Mouse (Mus musculus) layer of hippocampus, adult 2 months (tissue): ENCODE measurements around the gene Slc25a29. TPM values are rescaled to one million over a fixed set of nuclear protein-coding genes. Genes with fewer than 3 reads are reported as not detected.
A peak's percentile ranks its signal among the peaks of the same experiment; 100 is the strongest.
"Not testable (repeated sequence)": the region's sequence is repeated elsewhere in the genome, so short reads cannot be mapped to it uniquely, and the experiment has no call there.

Experiments used
- DNase-seq, 2 experiments: peaks; one replicate each; pipeline ENCODE4 v3.0.0; 2022; ENCODE audit warnings: low spot score in 2 of 2
- H3K27ac ChIP-seq: fragments of 200-600 bp; 2 replicates; pipeline ENCODE4 v1.8.1; 2022
- H3K4me3 ChIP-seq: fragments of 200-600 bp; 2 replicates; pipeline ENCODE4 v1.8.1; 2022; ENCODE audit warnings: mild to moderate bottlenecking
- CTCF ChIP-seq: fragments of 200-600 bp; conservative IDR thresholded peaks from 2 replicates; pipeline ENCODE4 v1.8.1; 2022; ENCODE audit warnings: antibody characterized with exemption, mild to moderate bottlenecking, moderate library complexity
- total RNA-seq, 2 experiments: library from RNA; stranded (reverse); gene quantifications; 2 replicates each; pipeline ENCODE4 v1.2.3; 2021

Slc25a29 gene
- total RNA-seq, 2 experiments from 2014 or later = 21.7 to 23.3 TPM

DNA sequence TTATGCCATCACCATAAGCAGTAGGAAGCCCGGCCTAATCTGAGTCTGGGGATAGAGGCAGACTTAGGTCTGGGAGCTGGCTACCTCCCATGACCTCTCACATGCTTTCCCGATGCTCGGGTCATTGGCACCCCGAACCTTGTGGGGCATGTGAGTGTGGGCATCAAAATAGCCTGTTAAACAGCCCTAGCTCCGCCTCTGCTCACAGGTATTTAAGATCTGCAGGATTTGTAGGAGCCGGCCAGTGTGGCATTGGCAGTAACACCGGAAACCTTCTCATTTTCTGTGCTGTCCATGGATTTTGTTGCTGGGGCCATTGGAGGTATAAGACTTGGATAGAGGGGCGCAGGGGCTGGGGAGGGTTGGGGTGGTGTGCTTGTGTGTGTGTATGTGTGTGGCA is 15.2 kb upstream of the Slc25a29 start:
- H3K27ac ChIP-seq = no peak overlapping the region
- no peak for DNase-seq
- no peak overlapping the region for H3K4me3 ChIP-seq
- no peak for TF ChIP-seq CTCF

DNA sequence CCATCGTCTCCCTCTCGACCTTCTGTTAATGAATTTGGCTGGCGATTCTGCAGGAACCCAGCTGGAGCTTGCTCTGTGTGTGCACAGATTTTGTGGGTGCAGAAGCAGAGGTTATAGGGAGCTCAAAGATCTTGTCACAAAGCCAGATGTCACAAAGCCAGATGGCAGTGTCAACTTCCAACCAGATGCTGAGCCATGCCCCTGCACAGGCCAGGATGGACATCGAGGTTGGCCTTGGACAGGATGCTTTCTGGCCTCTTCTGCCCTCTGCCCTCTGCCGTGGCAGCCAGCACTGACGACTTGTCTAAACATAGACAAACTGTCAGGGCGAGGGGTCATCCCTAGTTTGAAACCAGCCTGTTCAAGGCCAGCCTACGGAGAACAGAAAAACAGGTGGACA is 14.4 kb upstream of the Slc25a29 start:
- H3K27ac ChIP-seq = no peak overlapping the region
- no peak for TF ChIP-seq CTCF
- DNase-seq = no peak
- no peak overlapping the region for H3K4me3 ChIP-seq

DNA sequence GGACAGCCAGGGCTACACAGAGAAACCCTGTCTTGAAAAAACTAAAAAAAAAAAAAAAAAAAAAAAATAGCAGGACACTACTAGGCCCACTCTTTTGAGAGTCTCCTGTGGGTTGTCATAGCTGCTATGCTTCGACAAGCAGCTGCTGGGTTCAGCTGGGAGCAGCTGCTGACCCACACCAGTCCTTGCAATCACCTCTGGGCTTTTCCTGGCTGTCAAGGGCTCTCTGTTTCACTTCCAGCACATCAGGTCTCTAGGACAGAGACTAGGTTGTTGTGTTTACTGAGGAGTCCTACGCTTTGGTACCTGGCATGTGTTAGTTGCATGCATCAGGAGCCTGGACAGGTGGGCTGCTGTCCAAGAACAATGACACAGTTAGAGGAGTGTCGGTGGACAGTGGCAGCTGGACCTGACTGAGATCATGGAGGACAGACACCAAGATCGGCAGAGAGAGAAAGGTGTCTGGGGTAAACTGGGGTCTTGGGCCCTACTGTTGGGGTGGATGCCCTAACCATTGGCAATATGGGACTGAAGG is 13.9 kb upstream of the Slc25a29 start:
- Histone ChIP-seq H3K4me3 (no peak overlapping the region), H3K27ac (no peak overlapping the region)
- TF ChIP-seq CTCF = no peak
- DNase-seq = no peak

DNA sequence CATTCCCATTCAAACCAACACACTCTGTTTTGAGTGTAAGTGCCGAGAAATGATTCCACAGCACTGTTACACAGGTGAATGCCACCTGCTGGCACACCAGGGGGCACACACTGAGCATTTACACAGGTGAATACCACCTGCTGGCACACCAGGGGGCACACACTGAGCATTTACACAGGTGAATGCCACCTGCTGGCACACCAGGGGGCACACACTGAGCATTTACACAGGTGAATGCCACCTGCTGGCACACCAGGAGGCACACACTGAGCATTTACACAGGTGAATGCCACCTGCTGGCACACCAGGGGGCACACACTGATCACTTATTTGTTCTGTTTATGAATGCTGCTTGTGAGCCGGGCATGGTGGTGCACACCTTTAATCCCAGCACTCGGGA is 12.3 kb upstream of the Slc25a29 start:
- not testable (repeated sequence) for DNase-seq, H3K27ac ChIP-seq, H3K4me3 ChIP-seq
- peak; percentile 26 for TF ChIP-seq CTCF

DNA sequence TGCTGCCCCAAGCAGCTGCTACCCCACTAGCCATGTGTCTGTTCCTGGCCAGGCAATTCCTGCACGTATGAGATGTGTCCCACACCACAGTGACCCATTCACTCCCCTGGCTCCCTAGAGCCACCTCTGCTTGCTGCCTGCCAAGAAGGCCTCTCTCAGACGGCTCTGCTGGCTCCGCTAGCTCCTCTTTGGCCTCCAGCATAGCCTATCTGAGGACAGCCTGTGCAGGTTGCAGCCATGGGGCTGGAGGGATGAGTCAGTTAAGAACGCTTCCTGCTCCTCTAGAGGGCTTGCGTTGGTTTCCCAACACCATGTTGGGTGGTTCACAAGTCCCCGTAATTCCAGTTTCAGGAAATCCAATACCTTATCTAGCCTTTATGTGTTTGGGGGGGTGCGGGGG is 7.0 kb upstream of the Slc25a29 start:
- TF ChIP-seq CTCF = no peak
- DNase-seq = no peak
- H3K4me3 ChIP-seq = no peak overlapping the region
- H3K27ac ChIP-seq = no peak overlapping the region

DNA sequence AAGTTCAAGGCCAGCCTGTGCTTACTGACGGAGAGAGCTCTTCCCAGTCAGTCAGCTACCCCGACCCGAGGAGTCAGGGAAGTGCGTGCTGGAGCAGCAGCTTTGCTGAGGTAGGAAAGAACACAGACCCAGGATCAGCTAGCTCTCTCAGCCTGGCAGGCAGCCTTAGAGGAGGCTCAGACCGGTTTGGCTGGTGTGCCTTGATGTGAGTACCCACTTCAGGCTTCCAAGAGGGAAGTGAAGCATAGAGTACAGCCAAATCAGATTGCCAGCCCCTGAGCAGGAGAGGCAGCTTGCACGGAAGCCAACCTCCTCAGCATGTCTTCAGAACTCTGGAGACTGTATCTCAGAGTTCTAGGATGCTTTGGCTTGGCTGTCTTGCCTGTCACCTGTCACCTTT is 5.5 kb upstream of the Slc25a29 start:
- Histone ChIP-seq H3K27ac (no peak overlapping the region), H3K4me3 (no peak overlapping the region)
- no peak for TF ChIP-seq CTCF
- DNase-seq = no peak

DNA sequence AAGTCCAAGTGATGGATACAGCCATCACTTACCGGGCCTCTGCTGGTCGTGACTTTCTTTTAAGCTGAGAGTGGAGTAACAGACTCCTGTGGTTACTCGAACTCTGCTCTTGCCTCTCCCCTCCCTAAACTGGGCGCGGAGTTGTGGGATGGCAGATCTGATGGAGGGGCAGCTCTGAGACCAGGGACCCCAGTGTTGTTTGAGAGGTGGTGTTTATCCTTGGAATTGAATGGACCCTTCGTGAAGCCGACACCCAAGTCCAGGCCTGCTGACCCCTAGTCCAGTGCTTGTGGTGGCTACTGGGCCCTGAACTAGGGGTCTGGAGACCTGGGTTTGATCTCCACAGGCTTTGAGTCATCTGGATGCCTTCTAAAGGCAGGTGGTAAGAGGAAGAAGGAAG is 1.0 kb upstream of the Slc25a29 start:
- Histone ChIP-seq H3K4me3 (peak overlapping the region; percentile 66), H3K27ac (peak overlapping the region; percentile 89)
- TF ChIP-seq CTCF = no peak
- no peak for DNase-seq

DNA sequence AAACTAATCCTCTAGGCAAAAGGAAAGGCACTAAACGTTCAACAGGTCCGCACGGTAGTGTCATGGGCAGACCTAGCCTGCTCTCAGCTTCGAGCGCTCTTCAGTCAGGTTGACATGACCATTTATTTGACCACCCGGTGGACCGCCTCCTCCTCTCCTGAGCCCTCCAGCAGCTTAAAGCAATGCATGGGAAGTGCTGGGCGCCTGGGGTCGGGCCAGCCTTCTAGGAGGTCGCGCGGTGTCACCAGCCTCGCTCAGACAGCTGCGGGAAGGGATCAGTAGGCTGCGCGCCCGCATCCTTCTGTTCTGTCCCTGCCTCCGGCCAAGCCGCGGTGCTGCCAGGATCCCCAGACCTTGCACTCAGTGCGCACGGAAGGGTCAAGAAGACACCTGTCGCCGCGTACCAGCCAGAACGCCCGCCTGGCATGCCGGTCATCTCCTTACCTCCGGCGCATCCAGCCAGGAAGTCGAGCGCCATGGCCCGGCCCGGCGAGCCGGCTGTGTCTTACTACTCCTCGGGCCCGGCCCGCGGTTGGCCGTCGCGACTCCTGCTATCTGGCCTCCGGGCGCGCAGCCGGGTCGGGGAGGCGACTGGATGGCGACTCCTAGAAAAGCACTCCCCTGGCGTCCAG is 359 bp downstream of the Slc25a29 start:
- Histone ChIP-seq H3K27ac (peak overlapping the region; percentile 89), H3K4me3 (peak overlapping the region; percentile 66)
- no peak for TF ChIP-seq CTCF
- DNase-seq = no peak

DNA sequence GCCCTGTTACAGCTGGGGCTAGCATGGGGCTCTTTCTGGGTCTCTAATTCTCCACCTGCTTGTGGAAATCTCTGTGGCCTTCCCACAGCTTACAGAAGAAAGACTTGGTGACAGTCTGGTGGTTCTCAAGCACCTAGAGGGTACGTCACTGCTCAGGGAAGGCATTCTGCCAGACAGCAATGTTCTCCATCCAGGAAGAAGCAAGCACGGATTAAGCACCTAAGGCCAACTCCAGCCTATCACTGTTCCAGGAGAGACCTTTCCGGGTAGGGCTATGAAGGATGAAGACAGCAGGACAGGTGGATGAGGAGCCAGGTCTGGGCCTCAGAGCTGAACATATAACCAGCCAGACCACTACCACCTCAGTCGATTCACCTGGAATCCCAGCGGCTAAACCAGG is 897 bp downstream of the Slc25a29 start:
- Histone ChIP-seq H3K4me3 (peak overlapping the region; percentile 66), H3K27ac (peak overlapping the region; percentile 89; the same call in 1 of the 2 replicates)
- TF ChIP-seq CTCF = no peak
- DNase-seq = no peak

DNA sequence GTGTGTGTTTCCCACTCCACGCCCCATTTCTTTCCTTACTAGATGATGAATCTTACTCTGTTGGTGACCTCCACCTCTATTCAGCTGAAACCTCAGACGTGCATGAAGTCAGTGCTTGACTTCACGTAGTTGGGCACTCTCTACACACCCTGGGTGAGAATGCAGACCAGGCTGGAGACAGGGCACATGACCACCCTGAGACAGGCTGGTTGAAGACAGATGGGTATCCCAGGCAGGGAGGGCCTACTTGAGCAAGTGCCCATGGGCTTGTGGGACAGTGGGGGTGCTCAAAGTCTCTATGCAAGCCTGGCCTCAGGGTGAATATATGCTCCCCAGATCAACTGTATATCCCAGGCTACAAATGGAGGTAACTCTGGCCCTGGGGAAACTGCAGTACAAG is 1.3 kb downstream of the Slc25a29 start:
- H3K27ac ChIP-seq = peak overlapping the region; percentile 78; the same call in 1 of the 2 replicates
- no peak for TF ChIP-seq CTCF
- H3K4me3 ChIP-seq = peak overlapping the region; percentile 66

DNA sequence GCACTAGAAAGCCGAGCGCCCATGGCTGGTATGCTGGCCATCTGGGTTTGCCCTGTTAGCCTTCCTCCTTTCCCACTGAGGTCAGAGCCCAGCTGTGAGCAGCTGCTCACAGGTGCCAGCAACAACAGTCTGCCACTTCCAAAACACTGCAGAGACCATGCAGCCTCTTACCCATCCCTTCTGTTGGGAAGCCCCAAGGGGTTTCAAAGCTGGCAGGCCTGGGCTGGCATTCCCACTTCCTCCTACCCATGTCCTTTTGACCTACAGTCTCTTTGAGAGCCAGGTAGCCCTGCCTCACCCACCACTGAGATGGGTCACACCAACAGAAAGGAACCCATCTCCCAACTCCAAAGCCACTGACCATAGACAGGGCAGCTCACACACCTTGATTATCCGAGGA is 2.3 kb downstream of the Slc25a29 start:
- Histone ChIP-seq H3K4me3 (peak overlapping the region; percentile 23; the same call in 1 of the 2 replicates), H3K27ac (peak overlapping the region; percentile 78)
- TF ChIP-seq CTCF = no peak
- DNase-seq = no peak

More for the DNA sequence above, 1.3 kb downstream of the Slc25a29 start:
- DNase-seq = no peak

DNA sequence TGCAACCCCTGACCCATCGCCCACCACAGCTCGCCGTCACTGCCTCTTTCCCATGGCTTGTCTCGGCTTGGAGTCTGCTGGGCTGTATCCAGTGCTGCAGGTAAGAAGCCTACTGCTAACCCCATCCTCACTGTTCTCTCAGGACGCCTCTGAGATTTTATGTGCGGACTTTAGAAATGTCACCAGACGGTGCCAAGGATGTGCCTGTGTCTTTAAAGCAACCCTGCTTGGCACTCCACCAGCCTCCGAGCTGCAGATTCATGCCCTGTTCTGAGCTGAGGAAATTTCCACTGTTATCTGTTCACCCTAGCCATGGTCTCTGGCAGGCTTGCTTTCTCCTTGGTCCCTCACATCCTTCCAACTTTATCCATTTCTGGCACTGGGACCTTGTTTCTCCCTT is 2.8 kb downstream of the Slc25a29 start:
- TF ChIP-seq CTCF = no peak
- peak overlapping the region; percentile 23; the same call in 1 of the 2 replicates for H3K4me3 ChIP-seq
- no peak for DNase-seq
- peak overlapping the region; percentile 78 for H3K27ac ChIP-seq

DNA sequence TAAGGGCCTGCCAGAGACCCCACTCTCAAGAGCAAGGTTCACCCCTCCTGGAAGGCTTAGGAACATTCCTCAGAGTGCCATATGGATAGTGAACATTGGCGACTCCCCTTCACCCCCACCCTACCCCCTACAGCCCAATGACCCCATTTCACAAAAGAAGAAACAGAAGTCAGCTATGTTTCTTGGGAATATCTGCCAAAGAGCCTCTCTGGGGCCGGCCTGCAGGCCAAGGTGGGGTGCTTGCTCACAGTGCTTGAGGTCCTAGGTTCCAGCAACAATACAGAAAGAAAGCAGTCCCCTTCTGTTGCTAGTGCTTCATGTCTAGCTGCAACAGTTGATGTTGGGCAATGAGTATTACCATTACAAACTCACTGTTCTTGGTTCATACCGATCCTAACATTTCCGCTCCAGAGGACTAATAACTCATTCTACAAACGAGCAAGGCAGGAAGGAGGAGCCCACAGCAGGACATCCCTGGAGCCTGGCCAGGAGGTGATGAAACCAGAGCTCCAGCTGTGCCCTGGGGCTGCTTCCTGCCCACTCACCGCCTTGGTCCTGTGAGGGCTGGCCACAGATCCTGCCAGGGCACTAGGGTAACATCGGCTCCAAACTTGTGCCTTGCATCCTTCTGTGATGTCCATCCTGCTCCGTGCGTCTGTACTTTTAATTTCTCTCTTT is 3.6 kb downstream of the Slc25a29 start:
- no peak for DNase-seq
- TF ChIP-seq CTCF = no peak
- Histone ChIP-seq H3K4me3 (peak overlapping the region; percentile 23; the same call in 1 of the 2 replicates), H3K27ac (peak overlapping the region; percentile 78)

DNA sequence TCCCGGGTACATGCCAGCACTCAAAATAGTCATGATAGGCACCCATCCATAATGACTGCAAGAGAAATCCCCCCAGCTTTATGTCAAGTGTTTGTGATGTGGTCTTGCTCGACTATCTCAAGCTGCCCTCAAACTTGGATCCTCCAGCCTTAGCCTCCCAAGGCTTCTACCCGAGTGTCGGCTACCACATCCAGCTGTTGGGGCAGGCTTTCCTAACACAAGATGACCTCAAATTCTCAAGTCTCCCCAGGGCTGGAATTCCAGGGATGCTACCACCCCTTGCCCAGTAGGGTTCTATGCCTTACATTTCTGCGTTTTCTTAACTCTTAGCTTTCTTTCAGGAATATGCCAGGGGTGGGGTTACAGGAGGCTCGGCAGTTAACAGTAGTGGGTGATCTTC is 5.3 kb downstream of the Slc25a29 start:
- no peak for DNase-seq
- no peak overlapping the region for H3K27ac ChIP-seq
- no peak overlapping the region for H3K4me3 ChIP-seq
- TF ChIP-seq CTCF = no peak
